Mouse (Mus musculus) cerebellum, postnatal 36 days (tissue): ENCODE measurements around the gene Speg.

Experiments used
- DNase-seq, 2 experiments: peaks; one replicate each; pipeline ENCODE4 v3.0.0; 2021 to 2022; ENCODE audit warnings: mixed read lengths in 2 of 2

The Speg gene

DNA sequence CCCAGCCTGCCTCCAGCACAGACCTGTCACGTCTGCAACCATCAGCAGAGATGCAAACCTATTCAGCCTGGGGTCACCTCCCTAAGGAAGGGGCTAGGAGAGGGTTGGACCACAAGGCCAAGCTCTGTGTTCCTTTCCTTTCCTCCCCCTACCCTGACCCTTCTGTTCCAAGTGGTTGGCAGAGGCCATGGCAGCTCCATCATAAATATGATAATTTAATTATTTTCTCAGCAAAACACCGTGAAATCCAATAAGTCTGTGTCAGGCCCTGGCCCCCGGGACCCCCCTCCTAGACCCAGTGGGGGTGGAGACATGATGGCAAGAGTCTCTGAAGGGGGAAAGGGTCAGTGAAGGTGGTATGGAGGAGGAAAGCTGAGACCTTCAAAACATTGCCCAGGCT lies 69.1 kb downstream of the Speg start:
- no peak for DNase-seq

GRCm38 (mm10) chr1:75445141-75445701 lies 70.1 kb downstream of the Speg start:
- DNase-seq, result no peak

GRCm38 (mm10) chr1:75445751-75446611 lies 70.9 kb downstream of the Speg start:
- peak; percentile 87 to 90 for DNase-seq

DNA sequence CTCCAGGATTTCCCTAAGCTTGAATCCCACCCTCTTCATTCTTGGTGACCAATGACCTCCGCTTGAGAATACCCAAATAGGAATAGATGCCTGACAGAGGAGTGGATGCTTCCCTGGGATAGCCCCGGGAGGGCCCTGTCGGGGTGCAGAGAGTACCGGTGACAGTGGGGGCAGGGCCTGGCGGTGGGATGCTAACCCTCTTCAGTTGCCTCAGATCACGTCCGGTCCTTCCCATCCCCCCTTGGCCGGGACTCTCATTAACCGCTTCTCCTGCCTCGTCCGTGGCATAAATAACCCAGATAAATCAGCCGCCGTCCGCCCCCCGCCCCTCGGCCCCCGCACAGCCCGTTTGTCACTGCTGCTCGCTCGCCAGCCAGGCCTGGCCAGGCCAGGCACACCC lies 71.6 kb downstream of the Speg start:
- peak in 1 of 2 experiments; percentile 27 for DNase-seq

GRCm38 (mm10) chr1:75447265-75448051 lies 72.4 kb downstream of the Speg start:
- no peak for DNase-seq

DNA sequence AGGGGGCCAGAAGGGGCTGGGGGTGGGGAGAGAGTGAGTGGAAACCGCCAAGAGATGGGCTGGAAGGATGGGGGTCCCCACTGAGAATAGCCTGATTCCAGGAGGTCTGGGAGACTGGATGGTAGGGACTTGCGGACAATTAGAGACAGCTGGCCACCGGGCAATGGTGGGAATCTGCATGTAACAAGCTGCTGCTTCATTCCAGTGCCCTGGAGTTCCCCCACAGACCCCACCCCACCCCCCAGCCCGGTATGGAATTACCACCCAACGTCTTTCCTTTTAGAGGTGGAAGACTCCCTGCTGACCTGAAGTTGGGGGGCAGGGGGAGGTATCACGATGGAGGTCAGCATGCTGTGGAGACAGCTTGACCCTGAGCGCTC lies 72.9 kb downstream of the Speg start:
- no peak for DNase-seq

- no peak for DNase-seq
These were observed 73.8 kb downstream of the Speg start for GRCm38 (mm10) chr1:75448937-75449336.

DNA sequence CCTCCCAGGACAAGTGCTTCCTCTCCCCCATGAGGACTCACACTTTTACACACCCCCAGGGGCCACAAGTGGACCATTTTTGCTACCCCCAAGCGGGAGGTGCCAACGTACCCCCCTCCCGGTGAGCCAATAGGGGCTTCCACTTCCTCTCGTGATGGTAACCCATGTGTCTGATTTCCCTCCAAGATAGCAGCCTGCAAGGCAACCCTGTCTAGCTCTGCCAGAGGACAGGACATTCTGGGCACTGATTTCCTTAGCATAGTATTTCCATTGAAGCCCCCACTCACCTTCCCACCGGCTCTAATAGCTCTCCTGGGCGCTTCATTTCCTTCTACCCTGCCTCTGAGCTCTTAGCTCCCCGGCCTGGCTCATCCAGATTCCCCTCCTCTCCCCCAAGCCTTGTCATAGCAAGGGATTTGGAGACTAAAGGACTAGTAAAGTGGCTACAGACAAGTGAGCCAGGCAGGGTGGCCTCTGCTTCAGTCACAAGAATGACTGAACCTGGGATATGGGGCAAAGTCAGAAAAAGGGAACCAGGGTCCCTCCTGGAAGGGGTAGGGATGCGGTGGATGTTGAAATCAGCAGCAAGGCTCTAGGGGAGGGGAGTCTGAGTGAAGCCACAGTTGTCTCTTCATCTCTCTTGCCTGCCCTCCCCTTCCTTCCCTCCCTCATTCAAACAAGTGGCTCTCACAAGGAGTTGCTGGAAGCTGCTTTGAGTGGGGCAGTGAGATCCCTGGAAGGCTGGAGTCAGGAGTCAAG lies 74.5 kb downstream of the Speg start:
- DNase-seq, result no peak

DNA sequence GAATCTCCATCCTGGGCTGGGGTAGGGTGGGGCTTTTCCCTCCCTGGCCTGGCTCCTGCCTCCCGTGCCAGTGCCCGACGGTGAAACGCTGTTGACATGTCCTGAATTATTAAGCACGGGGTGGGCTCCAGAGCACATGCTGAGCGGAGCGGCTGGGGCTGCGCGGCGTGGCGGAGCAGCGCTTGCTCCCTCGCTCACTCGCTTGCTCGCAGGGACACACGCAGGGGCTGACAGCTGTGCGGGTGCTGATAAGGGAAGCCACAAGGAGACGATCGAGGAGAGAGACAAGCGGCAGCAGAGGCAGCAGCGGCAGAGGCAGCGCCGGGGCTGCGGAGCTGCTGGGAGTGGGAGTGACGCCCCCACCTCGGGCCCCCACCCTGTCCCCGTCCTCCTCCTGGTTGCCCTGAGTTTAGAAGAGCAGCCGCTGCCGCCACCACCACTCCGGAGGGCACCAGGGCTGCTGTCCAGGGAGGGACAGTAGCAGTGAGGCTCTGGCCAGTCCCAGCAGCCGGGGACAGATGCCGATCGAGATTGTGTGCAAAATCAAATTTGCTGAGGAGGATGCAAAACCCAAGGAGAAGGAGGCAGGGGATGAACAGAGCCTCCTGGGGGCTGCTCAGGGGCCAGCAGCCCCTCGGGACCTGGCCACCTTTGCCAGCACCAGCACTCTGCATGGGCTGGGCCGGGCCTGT lies 75.4 kb downstream of the Speg start, which contains the start of gene Asic4:
TSS of gene Asic4 (plus strand) at position 123 of the 692 bp plus-strand sequence.
- no peak for DNase-seq

- DNase-seq, result no peak
These were observed 76.8 kb downstream of the Speg start for GRCm38 (mm10) chr1:75451900-75452299.

DNA sequence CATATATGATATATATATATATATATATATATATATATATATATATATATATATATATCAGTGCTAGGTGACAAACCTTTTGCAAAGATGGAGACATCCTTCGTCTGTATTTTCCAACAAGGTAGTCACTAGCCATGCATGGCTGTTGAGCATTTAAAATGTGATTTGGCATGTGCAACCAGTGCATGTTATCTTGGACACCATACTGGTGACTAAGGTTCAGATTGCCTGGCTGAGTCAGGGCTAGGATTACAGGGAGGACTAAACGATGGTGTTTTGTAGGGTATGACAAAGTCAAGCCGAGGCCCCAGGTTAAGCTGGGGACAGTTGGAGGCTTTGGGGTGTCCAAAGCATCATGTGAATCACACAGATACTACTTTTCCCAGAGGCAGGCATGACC lies 80.3 kb downstream of the Speg start:
- no peak for DNase-seq

DNA sequence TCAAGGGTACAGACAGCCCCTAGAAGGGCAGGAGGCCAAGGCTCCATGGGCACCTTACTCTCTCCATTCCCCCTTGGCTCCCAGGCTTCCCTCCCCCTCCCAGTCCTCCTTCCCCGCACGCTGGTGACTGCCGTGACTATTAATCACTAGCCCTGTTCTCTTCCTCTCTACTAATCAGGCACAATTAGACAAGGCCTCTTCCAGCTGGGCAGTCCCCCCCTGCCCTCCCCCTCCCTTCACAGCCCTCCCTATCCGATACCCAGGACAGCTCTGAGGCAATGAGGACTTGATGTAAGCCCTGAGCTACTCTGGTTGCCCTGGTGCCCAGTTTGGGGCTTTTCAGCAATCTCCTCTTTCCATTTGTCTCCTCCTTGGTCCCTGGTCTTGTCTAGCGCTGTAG lies 80.9 kb downstream of the Speg start:
- DNase-seq, result no peak

DNA sequence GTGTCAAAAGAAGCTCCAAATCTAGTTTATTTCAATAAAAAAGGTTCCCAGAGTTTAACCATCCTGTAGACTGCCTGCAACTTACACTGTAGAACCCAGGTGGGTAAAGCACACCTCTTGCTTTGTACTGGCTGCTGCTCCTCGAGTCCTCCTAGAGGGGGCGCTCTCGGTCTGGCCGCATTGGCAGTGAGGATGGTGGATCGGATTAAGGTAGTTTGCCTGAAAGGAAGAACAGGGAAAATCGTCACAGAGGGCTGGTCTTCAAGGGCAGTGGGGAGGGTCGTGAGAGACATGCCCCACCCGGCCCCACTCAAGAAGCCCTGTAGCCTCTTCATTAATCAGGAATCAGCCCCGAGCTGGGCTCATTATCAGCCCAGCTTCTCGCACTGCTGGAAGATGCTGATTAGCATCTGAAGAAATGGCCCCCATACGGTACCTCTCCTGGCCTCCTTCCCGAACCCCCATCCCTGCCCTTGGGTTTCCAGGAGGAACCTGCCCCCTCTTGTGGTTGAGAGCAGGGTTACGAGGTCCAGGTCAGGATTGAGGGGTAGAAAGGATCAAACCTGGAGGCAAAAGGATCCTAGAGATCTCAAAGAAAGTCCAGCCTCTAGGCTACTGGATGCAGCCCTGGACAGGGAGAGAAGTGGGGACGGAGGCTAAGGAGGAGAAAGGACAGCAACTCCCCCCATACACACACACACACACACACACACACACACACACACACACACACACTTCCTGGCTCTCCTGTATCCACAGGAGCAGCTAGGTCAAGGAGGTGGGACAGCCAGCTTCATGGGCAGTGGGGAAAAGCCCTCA lies 81.9 kb downstream of the Speg start:
- peak in 1 of 2 experiments; percentile 47 for DNase-seq

DNA sequence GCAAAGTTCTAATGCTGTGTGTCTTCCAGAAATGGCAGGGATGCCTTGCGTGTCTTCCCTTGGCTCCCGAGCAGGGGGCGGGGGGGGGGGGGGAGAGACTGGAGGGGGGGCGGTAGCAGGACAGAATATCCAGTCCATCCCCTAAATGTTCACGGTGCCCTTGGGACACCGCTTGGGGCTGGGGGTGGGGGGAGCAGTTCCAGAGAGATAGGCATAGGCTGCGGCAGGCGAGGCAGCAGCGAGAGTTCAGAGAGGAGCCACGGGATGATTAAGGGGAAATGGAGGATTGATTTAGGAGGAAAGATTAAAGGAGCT lies 82.6 kb downstream of the Speg start:
- DNase-seq, result no peak

GRCm38 (mm10) chr1:75458025-75458788 lies 83.1 kb downstream of the Speg start:
- peak in 1 of 2 experiments; percentile 35 for DNase-seq

- DNase-seq, result peak in 1 of 2 experiments; percentile 21
These were observed 83.9 kb downstream of the Speg start for GRCm38 (mm10) chr1:75458789-75459684.

GRCm38 (mm10) chr1:75460297-75460696 lies 85.2 kb downstream of the Speg start:
- DNase-seq, result peak in 1 of 2 experiments; percentile 16

GRCm38 (mm10) chr1:75462636-75463035 lies 87.5 kb downstream of the Speg start:
- no peak for DNase-seq

DNA sequence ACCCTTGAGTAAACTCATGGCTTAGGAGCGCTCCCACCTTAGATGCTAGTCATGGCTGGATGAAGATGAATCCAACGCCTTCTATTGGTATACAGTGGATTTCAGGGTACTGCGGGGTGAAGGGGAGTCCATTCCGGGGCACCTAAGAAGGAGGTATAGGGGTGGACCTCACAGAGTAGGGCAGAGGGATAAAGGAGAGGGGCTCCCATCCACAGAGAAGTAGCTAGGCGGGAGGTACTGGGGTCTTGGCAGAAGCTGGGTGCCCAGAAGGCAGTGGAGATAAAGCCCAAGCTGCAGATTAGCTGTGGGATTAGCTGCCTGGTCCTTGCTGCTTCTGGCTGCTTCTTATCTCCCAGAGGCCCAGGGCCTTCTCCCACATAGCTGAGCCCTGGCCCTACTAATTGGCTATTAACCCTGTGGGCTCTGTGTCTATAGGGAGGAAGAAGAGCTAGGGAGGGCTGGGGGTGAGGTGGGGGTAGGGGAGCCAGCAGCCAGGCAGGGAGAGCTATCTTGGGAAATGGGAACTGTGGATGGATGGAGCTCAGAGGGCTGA lies 88.6 kb downstream of the Speg start:
- DNase-seq, result no peak
